Mouse (Mus musculus) heart, embryonic 11.5 days (tissue): ENCODE measurements around the gene Xpo4. TPM values are rescaled to one million over a fixed set of nuclear protein-coding genes. Genes with fewer than 3 reads are reported as not detected.
A peak's percentile ranks its signal among the peaks of the same experiment; 100 is the strongest.

Experiments used
- ATAC-seq: fragments of 200-750 bp; cut with Nextera tagmentation; replicated peaks from 2 replicates; pipeline ENCODE4 v1.8.0; 2017; ENCODE audit warnings: moderate library complexity; ENCODE audit not compliant: insufficient number of reproducible peaks, low FRiP score, low TSS enrichment
- H3K27ac ChIP-seq: fragments of 300-500 bp; sonication (generic); 2 replicates; pipeline ENCODE4 v1.5.1; 2014; ENCODE audit warnings: mild to moderate bottlenecking, low read depth, low read length
- H3K27me3 ChIP-seq: fragments of 300-500 bp; sonication (generic); 2 replicates; pipeline ENCODE4 v1.6.1; 2014; ENCODE audit warnings: mild to moderate bottlenecking, low read length, mixed read lengths; ENCODE audit not compliant: control insufficient read depth, insufficient read depth
- H3K36me3 ChIP-seq: fragments of 300-500 bp; sonication (generic); 2 replicates; pipeline ENCODE4 v1.6.1; 2014; ENCODE audit warnings: mild to moderate bottlenecking, low read length, moderate library complexity, mixed read lengths; ENCODE audit not compliant: control insufficient read depth, insufficient read depth
- H3K4me1 ChIP-seq: fragments of 300-500 bp; sonication (generic); 2 replicates; pipeline ENCODE4 v1.6.1; 2014; ENCODE audit warnings: low read length; ENCODE audit not compliant: control insufficient read depth, insufficient read depth
- H3K4me2 ChIP-seq: fragments of 300-500 bp; sonication (generic); 2 replicates; pipeline ENCODE4 v1.6.1; 2014; ENCODE audit warnings: mild to moderate bottlenecking, moderate library complexity
- H3K4me3 ChIP-seq: fragments of 300-500 bp; sonication (generic); 2 replicates; pipeline ENCODE4 v1.5.1; 2014; ENCODE audit warnings: low read depth, low read length
- H3K9ac ChIP-seq: fragments of 300-500 bp; sonication (generic); 2 replicates; pipeline ENCODE4 v1.6.1; 2014; ENCODE audit warnings: mild to moderate bottlenecking, low read depth, low read length, moderate library complexity
- H3K9me3 ChIP-seq: fragments of 300-500 bp; sonication (generic); replicated peaks from 2 replicates; pipeline ENCODE4 v1.6.1; 2016; ENCODE audit warnings: low read length; ENCODE audit not compliant: control insufficient read depth
- WGBS: fragments of 180-500 bp; shearing (Covaris S2); extraction: QIAGEN DNeasy Blood & Tissue Kit; methylation state at CpG from one replicate; pipeline ENCODE4 v1.1.7; 2014; ENCODE audit not compliant: insufficient replicate concordance; 5-methylcytosine and 5-hydroxymethylcytosine counted together
- polyA plus RNA-seq: library from polyadenylated mRNA; unstranded; fragments of >200 nt; fragmentation: Nextera tagmentation; extraction: Ambion mirVana; gene quantifications from 2 replicates; pipeline ENCODE4 v1.2.1, GENCODE M21; 2014

The Xpo4 gene
- 21.8 and 23.7 TPM in 2 replicates for polyA plus RNA-seq

GRCm38 (mm10) chr14:57664822-57665627, at the start of gene Xpo4:
Gene Xpo4 (minus strand): TSS chr14:57665430.
- Histone ChIP-seq H3K4me3 (peak within 1 kb of the TSS; percentile 86), H3K27ac (peak within 1 kb of the TSS; percentile 94), H3K9ac (peak within 1 kb of the TSS; percentile 93), H3K4me1 (peaks cover 3% of the 10 kb centered on the region; the same call in 1 of the 2 replicates), H3K27me3 (no peaks in the 10 kb centered on the region), H3K36me3 (no peaks in the 10 kb centered on the region), H3K4me2 (peak within 1 kb of the TSS; percentile 89), H3K9me3 (no peaks in the 10 kb centered on the region)
- peak; percentile 94 for ATAC-seq
- WGBS = under 1% methylated on average over 80 of the region's 80 CpGs

DNA sequence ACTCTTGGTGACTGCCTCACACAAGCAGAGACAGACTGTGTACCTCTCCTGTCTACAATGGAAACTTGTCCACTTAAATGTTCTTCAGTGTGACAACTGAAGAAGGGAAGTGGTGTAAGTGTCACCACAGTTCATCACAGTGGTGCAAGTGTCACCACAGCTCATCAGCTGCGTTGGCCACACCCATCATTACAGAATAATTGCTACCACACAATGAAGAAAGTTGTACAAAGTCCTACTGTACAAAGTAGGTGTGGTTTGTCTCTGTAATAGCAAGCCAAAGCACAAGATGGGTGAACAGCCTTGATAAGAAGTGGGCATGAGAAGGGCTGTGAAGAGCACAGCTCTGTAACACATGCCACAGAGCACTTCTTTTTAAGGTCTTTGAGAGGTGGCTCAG, 47.7 kb upstream of the Xpo4 start:
- Histone ChIP-seq H3K9me3 (no peaks in the 10 kb centered on the region), H3K27ac (no peak overlapping the region), H3K9ac (no peak overlapping the region), H3K36me3 (peaks cover 3% of the 10 kb centered on the region; the same call in 1 of the 2 replicates), H3K4me3 (no peak overlapping the region), H3K27me3 (no peaks in the 10 kb centered on the region), H3K4me2 (no peak overlapping the region), H3K4me1 (peaks cover 15% of the 10 kb centered on the region; the same call in 1 of the 2 replicates)
- 87% methylated on average over 1 of the region's 1 CpGs for WGBS
- no peak for ATAC-seq

- no peak overlapping the region for H3K9ac ChIP-seq
- H3K36me3 ChIP-seq = no peaks in the 10 kb centered on the region
- peaks cover 15% of the 10 kb centered on the region; the same call in 1 of the 2 replicates for H3K4me1 ChIP-seq
- H3K9me3 ChIP-seq = no peaks in the 10 kb centered on the region
- ATAC-seq = no peak
- WGBS = 84% methylated on average over 6 of the region's 6 CpGs
- no peak overlapping the region for H3K4me3 ChIP-seq
- no peaks in the 10 kb centered on the region for H3K27me3 ChIP-seq
- H3K27ac ChIP-seq = no peak overlapping the region
- no peak overlapping the region for H3K4me2 ChIP-seq
Measured at GRCm38 (mm10) chr14:57711059-57711458, 45.8 kb upstream of the Xpo4 start.

- WGBS = 65% methylated on average over 10 of the region's 10 CpGs
- no peak; the same call in 1 of the 2 replicates for ATAC-seq
- Histone ChIP-seq H3K4me3 (no peak overlapping the region), H3K27ac (no peak overlapping the region), H3K9ac (no peak overlapping the region), H3K27me3 (no peaks in the 10 kb centered on the region), H3K9me3 (no peaks in the 10 kb centered on the region), H3K4me2 (no peak overlapping the region), H3K4me1 (peaks cover 15% of the 10 kb centered on the region; the same call in 1 of the 2 replicates), H3K36me3 (no peaks in the 10 kb centered on the region)
Measured at GRCm38 (mm10) chr14:57709171-57709570, 43.9 kb upstream of the Xpo4 start.

- Histone ChIP-seq H3K4me2 (no peak overlapping the region), H3K36me3 (no peaks in the 10 kb centered on the region)
Measured at GRCm38 (mm10) chr14:57708580-57708979, 43.4 kb upstream of the Xpo4 start.

GRCm38 (mm10) chr14:57707100-57707893, 42.1 kb upstream of the Xpo4 start:
- no peak for ATAC-seq
- no peak overlapping the region for H3K9ac ChIP-seq
- H3K4me2 ChIP-seq = no peak overlapping the region

More at GRCm38 (mm10) chr14:57708580-57708979, 43.4 kb upstream of the Xpo4 start:
- Histone ChIP-seq H3K9ac (no peak overlapping the region), H3K4me1 (peaks cover 15% of the 10 kb centered on the region; the same call in 1 of the 2 replicates), H3K27me3 (no peaks in the 10 kb centered on the region), H3K4me3 (no peak overlapping the region), H3K27ac (no peak overlapping the region), H3K9me3 (no peaks in the 10 kb centered on the region)
- ATAC-seq = no peak
- WGBS = 72% methylated on average over 7 of the region's 7 CpGs

DNA sequence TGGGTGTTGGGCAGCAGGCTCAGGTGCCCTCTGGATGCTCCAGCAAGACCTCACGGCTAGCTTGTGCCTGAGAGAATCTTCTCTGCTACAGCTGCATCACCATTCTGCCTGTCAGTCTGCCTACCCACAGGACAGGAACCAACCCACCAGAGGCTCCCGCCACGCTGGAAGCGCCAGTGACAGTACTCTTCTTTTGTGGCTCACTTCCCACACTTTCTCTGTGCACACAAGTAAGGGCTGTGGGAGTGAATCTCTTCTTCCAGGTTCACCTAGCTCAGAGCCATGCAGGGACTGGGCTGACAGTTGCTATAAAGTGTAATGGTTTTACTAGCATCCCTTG, 41.5 kb upstream of the Xpo4 start:
- no peak overlapping the region for H3K9ac ChIP-seq
- no peaks in the 10 kb centered on the region for H3K9me3 ChIP-seq
- no peak overlapping the region for H3K4me2 ChIP-seq
- peaks cover 15% of the 10 kb centered on the region; the same call in 1 of the 2 replicates for H3K4me1 ChIP-seq
- H3K4me3 ChIP-seq = no peak overlapping the region
- ATAC-seq = no peak
- 93% methylated on average over 4 of the region's 4 CpGs for WGBS
- no peak overlapping the region for H3K27ac ChIP-seq
- H3K27me3 ChIP-seq = no peaks in the 10 kb centered on the region
- H3K36me3 ChIP-seq = no peaks in the 10 kb centered on the region

More at GRCm38 (mm10) chr14:57707100-57707893, 42.1 kb upstream of the Xpo4 start:
- H3K27me3 ChIP-seq = no peaks in the 10 kb centered on the region
- H3K27ac ChIP-seq = no peak overlapping the region; the same call in 1 of the 2 replicates
- no peaks in the 10 kb centered on the region for H3K9me3 ChIP-seq
- peaks cover 15% of the 10 kb centered on the region; the same call in 1 of the 2 replicates for H3K4me1 ChIP-seq
- WGBS = 71% methylated on average over 18 of the region's 18 CpGs
- no peak overlapping the region for H3K4me3 ChIP-seq
- H3K36me3 ChIP-seq = no peaks in the 10 kb centered on the region

DNA sequence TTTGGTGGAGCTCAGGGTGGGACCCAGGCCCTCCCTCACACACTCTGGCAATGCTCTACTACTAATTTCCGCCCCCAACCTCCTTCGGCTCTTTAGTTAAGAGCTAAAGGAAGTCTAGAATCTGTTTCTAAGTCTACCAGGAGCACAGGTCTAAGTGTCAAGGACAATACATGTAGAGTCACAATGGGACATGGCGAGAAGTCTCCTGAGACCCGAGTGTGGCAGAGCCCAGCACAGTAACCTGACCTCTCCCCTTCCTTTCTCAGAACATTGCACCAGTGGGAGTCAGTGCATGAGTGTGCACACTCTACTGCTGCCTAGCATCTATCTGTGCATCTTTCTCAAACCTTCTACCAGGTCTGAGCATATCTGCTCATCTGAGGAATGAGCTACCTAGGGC, 40.5 kb upstream of the Xpo4 start:
- Histone ChIP-seq H3K36me3 (no peaks in the 10 kb centered on the region), H3K27ac (no peak overlapping the region), H3K4me3 (no peak overlapping the region), H3K27me3 (no peaks in the 10 kb centered on the region), H3K9me3 (no peaks in the 10 kb centered on the region), H3K9ac (no peak overlapping the region), H3K4me2 (no peak overlapping the region), H3K4me1 (peaks cover 15% of the 10 kb centered on the region; the same call in 1 of the 2 replicates)
- ATAC-seq = no peak
- WGBS = 72% methylated on average over 4 of the region's 4 CpGs
